Mouse (Mus musculus) midbrain, postnatal 0 days (tissue): ENCODE measurements around the gene Lpcat2. TPM values are rescaled to one million over a fixed set of nuclear protein-coding genes. Genes with fewer than 3 reads are reported as not detected.

Source experiments
- ATAC-seq: fragments of 200-750 bp; cut with Nextera tagmentation; 2 replicates; pipeline ENCODE4 v1.8.0; 2017; ENCODE audit warnings: moderate number of reproducible peaks, mild to moderate bottlenecking, moderate TSS enrichment, moderate library complexity; ENCODE audit not compliant: low FRiP score
- DNase-seq: peaks from one replicate; pipeline ENCODE4 v3.0.0-alpha.2; 2015; ENCODE audit warnings: low spot score
- H3K27ac ChIP-seq: fragments of 300-500 bp; sonication (generic); 2 replicates; pipeline ENCODE4 v1.5.1; 2014; ENCODE audit warnings: low read depth, mild to moderate bottlenecking, low read length, mixed read lengths
- H3K27me3 ChIP-seq: fragments of 300-500 bp; sonication (generic); 2 replicates; pipeline ENCODE4 v1.6.1; 2014; ENCODE audit warnings: low read length, control low read depth, mixed read lengths; ENCODE audit not compliant: insufficient read depth
- H3K36me3 ChIP-seq: fragments of 300-500 bp; sonication (generic); 2 replicates; pipeline ENCODE4 v1.6.1; 2014; ENCODE audit warnings: low read length, control low read depth, mixed read lengths; ENCODE audit not compliant: insufficient read depth
- H3K4me1 ChIP-seq: fragments of 300-500 bp; sonication (generic); 2 replicates; pipeline ENCODE4 v1.6.1; 2014; ENCODE audit warnings: mild to moderate bottlenecking, control low read depth, antibody characterized with exemption, low read length, mixed read lengths; ENCODE audit not compliant: insufficient read depth
- H3K4me2 ChIP-seq: fragments of 300-500 bp; sonication (generic); 2 replicates; pipeline ENCODE4 v1.6.1; 2014; ENCODE audit warnings: low read depth, mild to moderate bottlenecking, low read length, mixed read lengths; ENCODE audit not compliant: poor library complexity, severe bottlenecking
- H3K4me3 ChIP-seq: fragments of 300-500 bp; sonication (generic); 2 replicates; pipeline ENCODE4 v1.5.1; 2014; ENCODE audit warnings: low read depth, mild to moderate bottlenecking, low read length, moderate library complexity
- H3K9ac ChIP-seq: fragments of 300-500 bp; sonication (generic); replicated peaks from 2 replicates; pipeline ENCODE4 v1.6.1; 2014; ENCODE audit warnings: mild to moderate bottlenecking, low read length, moderate library complexity, mixed read lengths; ENCODE audit not compliant: poor library complexity, severe bottlenecking
- H3K9me3 ChIP-seq: fragments of 300-500 bp; sonication (generic); 2 replicates; pipeline ENCODE4 v1.6.1; 2016; ENCODE audit warnings: low read length, control low read depth
- CTCF ChIP-seq: IDR thresholded peaks from 2 replicates; pipeline ENCODE4 v1.5.1; 2016; ENCODE audit warnings: antibody characterized with exemption, mild to moderate bottlenecking
- WGBS: fragments of 180-500 bp; shearing (Covaris S2); extraction: QIAGEN DNeasy Blood & Tissue Kit; methylation state at CpG from one replicate; pipeline ENCODE4 v1.1.7; 2014; 5-methylcytosine and 5-hydroxymethylcytosine counted together
- polyA plus RNA-seq: library from polyadenylated mRNA; unstranded; fragments of >200 nt; fragmentation: Nextera tagmentation; extraction: Ambion mirVana; gene quantifications from 2 replicates; pipeline ENCODE4 v1.2.1, GENCODE M21; 2015
- total RNA-seq: library from RNA; depleted of rRNA; stranded (reverse); fragments of >200 nt; gene quantifications from 2 replicates; pipeline ENCODE4 v1.2.3, GENCODE M21; 2014

The Lpcat2 gene
- total and polyA plus RNA-seq, 2 experiments from 2014 or later, result 6.2 to 11.2 TPM

- Histone ChIP-seq H3K4me2 (no peak overlapping the region), H3K36me3 (no peaks in the 10 kb centered on the region), H3K9ac (no peak overlapping the region), H3K4me1 (no peaks in the 10 kb centered on the region), H3K27me3 (no peaks in the 10 kb centered on the region), H3K4me3 (no peak overlapping the region), H3K27ac (no peak overlapping the region), H3K9me3 (no peaks in the 10 kb centered on the region)
- no peak for TF ChIP-seq CTCF
- no peak for DNase-seq
- WGBS, result 33% methylated on average over 9 of the region's 9 CpGs
- ATAC-seq, result no peak
Measured at GRCm38 (mm10) chr8:92847299-92847698, 7.8 kb upstream of the Lpcat2 start.

- DNase-seq (no peak), ATAC-seq (no peak)
- H3K9ac ChIP-seq, result no peak overlapping the region
- TF ChIP-seq CTCF, result no peak
- no peak overlapping the region for H3K4me3 ChIP-seq
- H3K27ac ChIP-seq, result no peak overlapping the region
- H3K4me2 ChIP-seq, result no peak overlapping the region
- 0 out of 2 replicates have a peak, but pooled peaks cover 2% of the 10 kb centered on the region for H3K4me1 ChIP-seq
- H3K36me3 ChIP-seq, result no peaks in the 10 kb centered on the region
- H3K27me3 ChIP-seq, result 0 out of 2 replicates have a peak, but pooled peaks cover 6% of the 10 kb centered on the region
- WGBS, result 64% methylated on average over 6 of the region's 6 CpGs
- no peaks in the 10 kb centered on the region for H3K9me3 ChIP-seq
Measured at GRCm38 (mm10) chr8:92849261-92849660, 5.9 kb upstream of the Lpcat2 start.

GRCm38 (mm10) chr8:92850239-92850638 lies 4.9 kb upstream of the Lpcat2 start:
- Histone ChIP-seq H3K36me3 (no peaks in the 10 kb centered on the region), H3K27me3 (0 out of 2 replicates have a peak, but pooled peaks cover 6% of the 10 kb centered on the region), H3K4me2 (no peak overlapping the region), H3K4me3 (no peak overlapping the region), H3K9ac (no peak overlapping the region), H3K27ac (no peak overlapping the region), H3K9me3 (no peaks in the 10 kb centered on the region), H3K4me1 (0 out of 2 replicates have a peak, but pooled peaks cover 2% of the 10 kb centered on the region)
- ATAC-seq (peak; percentile 83), DNase-seq (peak; percentile 88)
- no peak for TF ChIP-seq CTCF
- WGBS, result 62% methylated on average over 4 of the region's 4 CpGs

GRCm38 (mm10) chr8:92851381-92851780 lies 3.8 kb upstream of the Lpcat2 start:
- Histone ChIP-seq H3K9ac (no peak overlapping the region), H3K9me3 (no peaks in the 10 kb centered on the region), H3K4me3 (no peak overlapping the region), H3K4me1 (0 out of 2 replicates have a peak, but pooled peaks cover 2% of the 10 kb centered on the region), H3K36me3 (no peaks in the 10 kb centered on the region), H3K27ac (no peak overlapping the region), H3K4me2 (no peak overlapping the region), H3K27me3 (0 out of 2 replicates have a peak, but pooled peaks cover 6% of the 10 kb centered on the region)
- no peak for ATAC-seq
- 84% methylated on average over 3 of the region's 3 CpGs for WGBS
- no peak for DNase-seq
- TF ChIP-seq CTCF, result no peak

- 0 out of 2 replicates have a peak, but pooled peaks cover 2% of the 10 kb centered on the region for H3K4me1 ChIP-seq
- no peaks in the 10 kb centered on the region for H3K36me3 ChIP-seq
- ATAC-seq, result no peak
- WGBS, result 72% methylated on average over 18 of the region's 18 CpGs
- H3K9me3 ChIP-seq, result no peaks in the 10 kb centered on the region
- no peak for DNase-seq
- no peak overlapping the region for H3K27ac ChIP-seq
- no peak overlapping the region for H3K4me3 ChIP-seq
- H3K4me2 ChIP-seq, result no peak overlapping the region
- 0 out of 2 replicates have a peak, but pooled peaks cover 6% of the 10 kb centered on the region for H3K27me3 ChIP-seq
- no peak overlapping the region for H3K9ac ChIP-seq
- no peak for TF ChIP-seq CTCF
Measured at GRCm38 (mm10) chr8:92853188-92853983, 1.8 kb upstream of the Lpcat2 start.

GRCm38 (mm10) chr8:92854673-92855072 lies 466 bp upstream of the Lpcat2 start:
- Histone ChIP-seq H3K9ac (no peak overlapping the region), H3K4me1 (0 out of 2 replicates have a peak, but pooled peaks cover 2% of the 10 kb centered on the region), H3K9me3 (no peaks in the 10 kb centered on the region), H3K27ac (no peak overlapping the region), H3K27me3 (0 out of 2 replicates have a peak, but pooled peaks cover 6% of the 10 kb centered on the region), H3K4me3 (peak overlapping the region; percentile 54; the same call in 1 of the 2 replicates), H3K36me3 (no peaks in the 10 kb centered on the region), H3K4me2 (peak overlapping the region; percentile 67)
- no peak for TF ChIP-seq CTCF
- WGBS, result 83% methylated on average over 3 of the region's 3 CpGs
- no peak for DNase-seq
- no peak for ATAC-seq
